Mouse (Mus musculus): ENCODE data around the gene Fam111a.
"Not testable (repeated sequence)": the region's sequence is repeated elsewhere in the genome, so short reads cannot be mapped to it uniquely, and the experiment has no call there.

Fam111a gene

DNA sequence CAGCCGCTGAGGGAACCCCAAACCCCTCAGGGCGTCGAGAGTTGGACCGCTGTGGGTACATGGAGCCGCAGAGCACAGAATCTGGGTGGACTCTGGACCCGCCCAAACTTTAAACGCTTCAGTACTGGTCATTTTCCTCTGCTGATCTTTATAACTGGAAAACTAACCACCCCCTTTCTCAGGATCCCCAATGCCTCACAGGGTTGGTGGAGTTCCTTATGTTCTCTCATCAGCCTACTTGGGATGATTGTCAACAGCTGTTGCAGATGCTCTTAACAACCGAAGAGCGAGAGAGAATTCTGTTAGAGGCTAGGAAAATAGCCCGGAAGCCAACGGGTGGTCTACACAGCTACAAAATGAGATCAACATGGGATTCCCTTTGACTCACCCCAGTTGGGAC is at the start of gene Fam111a:
Gene Fam111a, plus strand, starts transcription at position 301 of the 400 bp plus-strand sequence.
- not testable (repeated sequence) for DNase-seq (ENCODE audit: extremely low spot score)

DNA sequence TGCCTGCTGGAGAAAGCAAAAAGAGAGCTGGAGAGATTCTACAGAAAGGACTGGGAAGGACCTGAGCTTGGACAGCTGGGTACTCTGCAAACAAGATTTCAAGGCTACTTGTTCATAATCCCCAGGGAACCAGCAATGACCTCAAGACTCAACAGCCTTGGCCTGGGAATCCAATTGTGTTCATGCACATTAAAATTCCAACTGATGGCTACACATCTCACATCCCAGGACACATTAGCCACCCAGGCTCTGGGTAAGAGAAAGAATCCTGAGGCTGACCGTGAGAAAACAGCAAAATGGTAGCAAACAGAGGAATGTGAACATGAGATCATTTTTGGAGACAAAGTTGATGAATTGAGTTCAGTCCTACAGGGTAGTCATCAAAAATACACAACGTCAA is 49.3 kb upstream of the Fam111a start:
- no peak for DNase-seq (ENCODE audit: extremely low spot score)

DNA sequence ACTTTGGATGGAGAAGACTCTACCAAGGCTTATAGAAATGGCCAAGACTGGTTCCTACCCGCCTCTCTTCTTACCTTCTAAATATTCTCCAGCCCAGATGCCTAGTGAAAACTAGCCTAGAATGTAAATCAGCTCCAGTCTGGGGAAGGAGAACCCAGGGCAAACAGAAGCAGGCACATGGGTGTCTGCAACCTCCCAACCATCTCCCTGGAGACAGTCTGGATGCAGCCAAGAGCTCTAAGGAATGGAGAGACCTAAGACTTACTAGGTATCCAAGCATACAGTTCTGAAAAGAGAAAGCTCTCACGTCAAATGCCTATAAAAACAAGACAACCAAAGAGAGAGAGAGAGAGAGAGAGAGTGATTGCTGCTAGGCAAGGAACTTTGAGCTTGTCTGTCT is 47.6 kb upstream of the Fam111a start:
- no peak for DNase-seq (ENCODE audit: extremely low spot score)

DNA sequence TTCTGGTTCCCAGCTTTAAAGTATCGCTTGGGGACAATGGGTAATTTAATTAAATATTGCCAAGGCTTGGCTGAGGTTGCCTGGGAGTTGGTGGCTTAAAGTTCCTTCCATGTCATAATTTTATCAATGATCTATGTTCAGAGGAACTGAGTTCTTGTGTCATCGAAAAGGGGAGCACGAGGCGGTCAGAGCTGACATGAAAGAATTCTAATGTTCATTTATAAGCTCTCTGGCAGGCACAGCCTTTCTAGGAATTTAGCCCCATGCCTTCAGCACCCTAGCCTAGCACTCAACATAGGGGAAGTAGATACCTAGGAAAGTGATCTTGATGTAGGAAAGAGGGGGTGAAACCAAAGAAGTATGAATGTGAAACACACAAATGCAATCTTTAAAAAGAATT is 47.2 kb upstream of the Fam111a start:
- DNase-seq (ENCODE audit: extremely low spot score) = no peak

DNA sequence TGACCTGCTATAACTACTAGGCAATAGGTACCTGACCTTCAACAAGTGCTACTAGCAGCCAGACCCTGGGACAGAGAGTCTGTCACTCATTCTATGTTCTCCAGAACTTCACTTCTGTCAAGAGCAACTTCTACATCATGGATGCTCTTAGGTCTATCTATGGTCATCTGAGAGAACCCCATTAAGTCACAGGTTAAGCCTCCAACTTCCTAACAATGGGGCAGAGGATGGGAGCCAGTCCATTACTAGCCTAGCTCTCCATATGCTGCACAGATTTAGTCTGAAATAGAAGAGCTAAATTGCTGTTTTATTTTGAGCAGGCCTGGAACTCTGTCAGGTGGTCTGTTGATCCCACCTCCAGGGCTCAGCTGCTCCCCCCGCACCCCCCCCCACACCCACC is 46.6 kb upstream of the Fam111a start:
- DNase-seq (ENCODE audit: extremely low spot score) = no peak

DNA sequence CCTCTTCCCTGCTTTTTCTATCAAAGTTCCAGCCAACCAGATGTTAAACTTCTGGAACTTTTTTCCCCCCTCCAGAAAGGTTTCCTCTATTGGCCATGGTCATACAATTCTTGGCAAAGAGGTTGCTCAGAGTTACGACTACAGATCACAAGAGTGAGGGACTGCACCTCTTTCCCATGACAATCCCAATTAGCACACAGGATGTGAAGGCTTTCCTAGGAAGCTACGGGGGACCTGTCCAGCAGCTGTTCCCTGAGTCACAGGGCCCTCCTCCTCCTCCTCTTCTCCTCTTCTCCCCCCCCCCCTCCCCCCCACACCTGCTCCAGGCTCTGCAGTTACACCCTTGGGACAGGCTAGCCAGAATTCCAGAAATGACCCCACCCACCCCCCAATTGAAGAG is 46.1 kb upstream of the Fam111a start:
- DNase-seq (ENCODE audit: extremely low spot score) = no peak

DNA sequence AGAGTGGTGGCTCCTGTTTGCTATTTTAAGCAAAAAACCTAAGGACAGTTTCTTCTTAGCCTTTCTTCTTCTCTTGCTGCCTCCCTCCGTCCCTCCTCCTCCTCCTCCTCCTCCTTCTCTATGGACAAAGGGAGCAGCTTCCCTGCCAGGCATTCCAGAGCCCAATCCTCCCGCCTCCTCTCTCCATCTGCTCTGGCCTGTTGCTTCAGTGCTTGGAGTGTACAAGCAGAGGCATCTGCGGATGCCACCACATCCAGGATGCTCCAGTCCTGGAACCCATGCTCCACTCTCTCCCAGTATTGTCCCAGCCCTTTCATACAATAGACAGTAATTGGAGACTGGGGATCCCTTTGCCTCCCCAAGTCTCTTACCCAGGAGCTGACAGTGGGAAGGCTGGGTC is 45.4 kb upstream of the Fam111a start:
- peak; percentile 46 for DNase-seq (ENCODE audit: extremely low spot score)

DNA sequence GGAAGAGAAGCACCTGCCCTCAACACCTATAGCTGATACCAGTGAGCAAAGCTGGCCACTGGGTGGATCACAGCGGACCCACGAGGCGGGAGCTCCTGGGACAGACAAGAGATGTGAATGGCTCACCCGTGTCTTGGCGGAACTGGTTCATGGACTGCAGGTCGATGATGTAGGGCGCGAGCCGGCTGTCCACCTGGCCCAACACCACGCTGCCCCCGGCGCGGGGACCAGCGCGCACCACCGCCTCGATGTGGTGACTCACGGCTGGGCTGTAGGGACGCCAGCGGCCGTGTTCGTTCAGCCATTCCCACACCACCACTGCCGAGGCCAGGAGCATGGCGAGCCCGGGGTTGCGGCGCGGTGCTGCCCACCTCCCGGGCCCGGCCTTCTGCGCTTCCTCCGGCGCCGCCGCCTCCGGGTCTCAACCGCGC is 44.6 kb upstream of the Fam111a start:
- DNase-seq (ENCODE audit: extremely low spot score) = peak; percentile 62

DNA sequence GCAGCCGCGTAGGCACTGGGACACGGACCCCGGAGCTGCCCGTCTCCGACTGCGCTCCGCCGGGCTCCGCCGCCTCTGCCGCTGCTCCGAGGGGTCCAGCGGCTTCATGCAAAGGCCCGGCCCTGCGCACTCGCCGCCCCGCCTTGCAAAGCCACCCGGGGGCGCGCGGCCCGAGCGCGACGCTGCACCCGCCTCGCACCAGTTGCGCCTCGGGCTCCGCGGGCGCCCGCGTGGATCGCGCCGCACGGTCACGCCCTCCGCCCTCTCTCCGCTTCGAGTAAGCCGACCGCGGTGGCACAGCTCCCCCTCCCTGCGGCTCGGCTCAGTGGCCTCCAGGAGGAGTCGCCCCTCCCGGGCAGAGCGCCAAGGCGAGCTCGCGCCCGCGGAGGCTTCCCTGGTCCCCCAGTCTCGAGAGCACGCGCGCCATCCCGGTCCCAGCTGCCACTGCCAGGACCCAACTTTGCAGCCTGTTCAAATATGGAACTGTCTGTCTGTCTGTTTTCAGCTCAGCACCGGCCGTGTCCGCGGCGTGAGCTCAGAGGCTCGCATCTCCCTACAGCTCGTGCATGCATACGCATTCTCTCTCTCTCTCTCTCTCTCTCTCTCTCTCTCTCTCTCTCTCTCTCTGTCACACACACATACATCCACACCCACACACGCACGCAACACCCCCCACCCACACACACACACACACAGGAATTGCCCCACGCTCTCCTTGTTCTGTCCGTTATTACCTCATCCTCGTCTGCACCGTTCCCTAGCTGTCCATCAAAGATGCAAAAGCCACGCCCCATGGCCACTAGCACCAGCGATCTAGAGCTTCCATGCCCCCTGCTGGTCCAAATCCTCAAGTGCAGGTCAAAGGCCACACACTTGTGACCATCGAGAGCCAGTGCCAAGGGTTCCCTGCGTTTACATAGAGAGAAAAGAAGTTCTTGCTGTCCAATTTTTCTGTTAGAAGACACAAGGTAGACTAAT is 43.9 kb upstream of the Fam111a start, which contains the start of gene Dtx4:
Gene Dtx4, minus strand, starts transcription at position 85 of the 978 bp plus-strand sequence.
- DNase-seq (ENCODE audit: extremely low spot score) = peak; percentile 92

DNA sequence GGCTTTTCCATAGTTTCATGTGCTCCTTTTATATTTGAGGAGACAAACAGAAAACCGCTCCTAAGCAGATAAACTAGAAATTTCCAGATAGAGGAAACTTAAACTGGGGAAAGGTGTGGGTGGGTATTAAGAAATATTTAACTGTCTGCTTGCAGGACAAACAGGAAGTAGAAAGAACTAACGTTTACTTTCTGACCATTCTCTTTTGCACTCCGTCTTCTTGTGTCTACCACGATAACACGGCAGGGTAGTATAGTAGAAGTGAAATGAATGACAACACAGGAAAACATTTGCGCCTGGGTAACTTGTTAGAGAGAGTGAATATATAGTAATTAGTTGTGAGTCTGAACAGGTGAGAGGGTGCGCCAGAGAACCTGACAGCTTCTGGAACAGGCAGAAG is 42.8 kb upstream of the Fam111a start:
- no peak for DNase-seq (ENCODE audit: extremely low spot score)

DNA sequence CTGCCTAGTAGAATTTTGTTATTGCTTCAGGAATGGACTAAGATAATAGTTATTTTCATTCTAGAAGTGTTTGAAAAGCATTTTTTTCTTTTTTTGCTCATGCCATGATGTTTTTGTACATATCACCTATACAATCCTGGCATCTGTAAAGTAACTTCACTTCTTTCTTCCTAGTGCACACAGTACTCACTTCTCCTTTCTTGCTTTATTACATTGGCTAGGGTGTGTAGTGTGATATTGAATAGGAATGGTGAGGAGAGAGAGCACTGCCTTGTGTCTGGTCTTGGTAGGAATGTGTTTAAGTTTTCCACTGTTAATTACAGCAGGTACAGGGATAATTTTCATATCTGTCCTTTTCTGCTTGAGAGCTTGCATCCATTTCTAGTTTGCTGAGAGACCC is 30.9 kb upstream of the Fam111a start:
- no peak for DNase-seq (ENCODE audit: extremely low spot score)

DNA sequence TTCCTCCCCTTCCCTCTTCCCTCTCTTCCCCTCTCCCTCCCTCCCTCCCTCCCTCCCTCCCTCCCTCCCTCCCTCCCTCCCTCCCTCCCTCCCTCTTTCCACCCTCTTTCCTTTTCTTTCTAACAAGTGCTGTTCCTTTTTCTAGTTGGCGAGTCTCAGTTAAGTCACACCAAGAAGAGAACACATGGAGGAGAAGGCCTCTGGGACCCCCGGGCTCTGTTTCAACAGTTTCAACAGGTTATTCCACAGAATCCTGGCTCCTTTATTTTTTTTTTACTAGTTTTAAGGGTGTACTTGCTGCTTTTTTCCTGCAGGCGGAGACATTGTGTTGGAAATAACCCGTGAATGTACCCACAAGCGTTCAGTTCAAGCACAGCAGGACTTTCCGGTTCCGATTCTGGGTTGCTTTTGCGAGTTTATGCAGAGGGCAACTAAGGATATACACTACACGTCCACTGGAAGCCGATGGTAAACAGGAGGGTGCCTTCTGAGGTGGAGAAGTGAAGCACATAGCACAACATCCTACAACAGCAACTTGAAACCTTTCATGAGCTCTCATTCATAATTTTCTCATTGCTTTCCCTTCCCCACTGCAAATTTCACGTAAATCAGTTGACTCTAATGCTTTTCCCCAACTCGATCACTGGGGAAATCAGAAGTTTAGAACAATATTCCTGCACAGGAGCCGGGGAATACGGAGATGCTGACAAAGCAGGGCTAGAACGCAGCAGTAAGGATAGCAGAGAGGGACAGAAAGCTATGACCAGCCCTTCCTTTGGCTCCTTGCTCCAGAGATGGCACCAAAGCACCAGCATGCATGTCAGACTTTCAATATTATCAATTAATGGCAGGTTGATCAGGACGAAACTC is 27.6 kb upstream of the Fam111a start:
- peak; percentile 70 for DNase-seq (ENCODE audit: extremely low spot score)

DNA sequence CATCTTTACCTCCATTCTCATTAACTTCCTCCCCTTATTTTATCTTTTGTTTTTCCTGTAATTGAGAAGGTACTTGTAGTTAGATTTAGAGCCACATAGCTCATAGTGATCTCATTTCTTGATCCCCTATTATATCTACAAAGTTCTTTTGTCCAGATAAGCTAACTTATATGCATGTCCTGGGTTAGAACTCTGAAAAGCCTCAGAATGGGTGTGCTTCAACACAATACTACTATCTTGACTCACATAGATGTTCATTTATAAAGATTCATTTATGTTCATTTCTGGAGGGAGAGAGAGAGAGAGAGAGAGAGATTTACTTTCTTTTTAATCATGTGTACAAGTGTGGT is 27.0 kb upstream of the Fam111a start:
- DNase-seq (ENCODE audit: extremely low spot score) = no peak

DNA sequence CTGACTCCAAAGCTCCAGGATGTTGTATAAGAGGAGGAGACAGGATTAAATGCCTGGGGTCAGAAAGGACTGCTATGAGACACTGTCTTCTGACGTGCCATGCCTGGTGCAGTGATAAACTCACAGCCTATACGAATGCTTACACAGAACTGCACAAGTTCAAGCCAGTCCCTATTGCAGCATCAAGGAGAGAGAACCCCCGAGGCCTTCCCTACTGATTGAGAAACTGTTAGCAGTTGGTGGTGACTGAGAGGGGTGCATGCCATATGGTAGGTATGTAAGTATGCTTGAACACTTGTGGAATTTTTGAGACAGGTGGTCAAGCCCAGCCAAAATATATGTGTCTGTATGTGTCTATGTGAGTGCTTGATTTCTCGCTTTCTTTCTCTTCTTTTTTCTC is 22.2 kb upstream of the Fam111a start:
- DNase-seq (ENCODE audit: extremely low spot score) = no peak

DNA sequence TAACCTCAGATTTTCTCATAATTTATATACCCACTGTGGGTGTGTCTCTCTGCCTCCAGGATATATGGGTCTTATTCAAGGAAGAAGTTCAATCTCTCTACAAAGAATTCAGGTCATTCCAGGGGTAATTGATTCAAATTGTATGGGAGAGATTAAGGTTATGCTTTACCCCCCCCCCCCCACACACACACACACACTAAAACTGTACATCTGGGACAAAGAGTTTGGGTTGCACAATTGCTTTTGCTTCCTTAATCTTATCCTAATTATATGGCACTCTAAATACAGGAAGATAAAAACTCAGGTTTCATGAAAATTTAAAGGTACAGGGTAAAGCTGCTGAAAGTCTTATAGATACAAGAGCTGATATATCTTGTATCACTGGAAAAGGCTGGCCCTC is 8.4 kb upstream of the Fam111a start:
- no peak for DNase-seq (ENCODE audit: extremely low spot score)

DNA sequence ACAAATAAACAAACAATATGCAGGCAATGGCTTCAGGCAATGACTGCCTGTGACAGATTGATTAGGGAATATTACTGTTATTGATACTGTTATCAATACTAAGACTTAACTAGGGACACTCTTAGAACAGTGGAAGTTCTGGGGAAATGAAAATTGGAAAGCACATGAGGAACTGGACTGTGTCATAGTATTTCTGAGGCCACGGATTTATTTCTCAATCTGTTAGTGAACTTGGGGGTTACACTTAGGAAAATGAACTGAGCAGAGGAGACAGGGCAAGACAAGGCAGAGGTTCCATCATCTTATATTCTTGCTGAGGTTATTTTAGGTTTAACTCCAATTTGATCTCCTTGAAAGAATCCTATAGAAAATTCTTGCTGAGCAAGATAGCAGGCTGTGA is 5.6 kb upstream of the Fam111a start:
- no peak for DNase-seq (ENCODE audit: extremely low spot score)

DNA sequence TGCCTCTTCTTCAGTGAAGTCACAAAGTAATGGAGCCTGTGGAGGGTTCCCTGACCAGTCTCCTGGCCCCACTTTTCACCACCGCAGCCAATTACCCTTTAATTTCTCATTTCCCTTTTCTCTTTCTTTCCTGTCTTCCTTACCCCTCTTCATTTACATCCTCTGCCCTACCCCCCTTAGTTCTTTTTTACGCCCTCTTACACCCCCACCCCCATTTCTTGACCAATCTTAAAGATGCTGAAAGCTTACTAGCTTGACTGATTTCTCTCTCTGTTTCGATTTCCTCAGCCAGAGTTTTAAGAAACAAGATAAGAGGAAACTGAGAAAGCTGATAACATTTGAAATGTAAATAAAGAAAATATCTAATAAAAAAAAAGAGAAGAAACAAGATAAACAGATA is 4.8 kb upstream of the Fam111a start:
- DNase-seq (ENCODE audit: extremely low spot score) = no peak

DNA sequence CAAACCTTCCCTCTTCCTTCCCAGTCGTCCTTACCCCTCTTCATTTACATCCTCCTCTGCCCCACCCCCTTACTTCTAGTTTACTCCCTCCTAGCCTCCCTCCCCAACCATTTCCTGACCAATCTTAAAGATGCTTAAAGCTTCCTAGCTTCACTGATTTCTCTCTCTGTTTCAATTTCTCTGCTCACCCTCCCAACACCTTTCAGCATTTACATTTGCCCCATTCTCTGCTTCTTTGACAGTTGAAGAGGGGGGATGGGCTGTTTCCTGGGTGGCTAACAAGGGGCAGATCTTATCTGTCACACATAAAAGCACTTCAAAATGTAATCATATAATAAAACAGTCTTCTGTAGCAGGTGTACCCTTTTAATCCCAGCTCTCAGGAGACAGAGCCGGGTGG is 3.9 kb upstream of the Fam111a start:
- DNase-seq (ENCODE audit: extremely low spot score) = no peak

DNA sequence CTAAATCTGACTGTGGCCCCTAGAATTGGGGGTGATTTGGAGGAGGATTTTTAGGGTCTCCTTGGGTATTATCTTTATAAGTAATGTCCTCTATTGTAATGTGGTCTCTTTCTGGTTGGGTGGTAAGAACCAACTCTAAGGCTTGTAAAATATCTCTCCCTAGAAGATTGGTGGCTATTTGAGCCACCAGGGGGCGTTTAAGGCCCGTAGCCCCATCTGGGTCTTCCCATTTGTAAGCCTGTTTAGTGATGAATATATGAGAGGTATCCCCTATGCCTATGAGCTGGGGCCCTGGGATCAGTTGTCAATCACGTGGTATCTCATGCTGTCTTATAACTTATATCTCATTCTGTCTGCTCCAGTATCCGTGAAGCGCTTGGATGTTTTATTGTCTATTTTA is 3.6 kb downstream of the Fam111a start:
- no peak for DNase-seq (ENCODE audit: extremely low spot score)

DNA sequence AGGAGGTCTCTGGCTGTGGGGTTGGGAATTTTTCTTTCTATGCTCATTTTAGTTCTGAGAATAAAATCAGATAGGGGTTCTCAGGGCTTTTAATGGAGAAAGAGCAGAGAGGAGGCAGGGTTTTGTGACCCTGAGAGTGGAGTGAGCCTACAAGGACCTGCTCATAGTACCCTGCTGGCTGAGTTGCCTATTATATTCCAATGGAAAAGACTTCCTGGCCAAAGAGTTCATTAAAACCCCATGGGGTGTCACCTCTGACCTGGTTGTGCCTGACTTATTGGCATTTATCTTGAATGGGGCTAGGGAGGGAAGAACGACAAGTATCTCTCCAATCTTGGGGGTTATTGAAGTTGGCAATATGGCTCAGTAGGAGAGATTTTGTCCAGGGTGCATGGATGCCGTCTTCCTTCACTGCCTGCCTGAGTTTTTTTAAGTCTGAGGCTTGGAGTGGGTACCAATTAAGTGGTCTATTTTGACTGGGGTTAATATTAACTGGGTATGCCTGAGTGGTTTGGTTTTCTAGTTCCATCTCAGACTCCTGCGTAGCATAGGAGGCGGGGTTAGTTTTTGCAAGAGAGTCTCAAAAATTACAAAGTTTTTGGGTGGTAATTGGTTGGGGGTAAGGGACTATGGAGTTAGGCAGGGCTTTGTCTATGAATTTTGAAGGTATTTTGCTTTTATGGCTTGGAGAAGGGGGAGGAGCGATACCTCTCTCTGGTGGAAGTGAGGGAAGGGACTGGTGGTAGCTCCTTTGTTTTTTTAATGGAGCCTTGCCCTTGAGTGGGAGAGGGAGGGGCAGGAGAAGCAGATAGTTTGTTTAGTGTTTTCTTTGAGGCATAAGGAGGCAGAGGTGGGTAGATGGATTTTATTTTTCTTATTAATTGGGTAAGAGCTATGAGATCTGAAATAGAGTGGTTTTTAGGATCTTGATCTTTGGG is 4.7 kb downstream of the Fam111a start:
- DNase-seq (ENCODE audit: extremely low spot score) = no peak

DNA sequence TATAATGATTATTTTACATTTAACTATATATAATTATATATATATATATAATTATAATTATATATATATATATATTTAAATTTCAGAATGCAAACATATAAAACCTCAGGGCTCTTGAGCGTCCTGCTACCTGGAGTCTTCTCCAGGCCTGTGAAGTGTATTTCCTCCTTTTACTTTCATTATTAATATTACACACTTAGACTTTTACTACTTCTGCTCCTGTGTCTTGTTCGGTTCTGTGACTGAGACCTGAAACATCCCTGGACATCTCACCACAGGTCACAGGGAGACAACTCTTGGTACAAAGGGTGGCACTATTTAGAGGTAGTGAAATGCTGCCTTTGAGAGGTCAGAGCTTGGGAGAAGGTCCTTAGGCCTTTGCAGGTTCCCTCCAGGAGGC is 10.8 kb downstream of the Fam111a start:
- no peak for DNase-seq (ENCODE audit: extremely low spot score)

DNA sequence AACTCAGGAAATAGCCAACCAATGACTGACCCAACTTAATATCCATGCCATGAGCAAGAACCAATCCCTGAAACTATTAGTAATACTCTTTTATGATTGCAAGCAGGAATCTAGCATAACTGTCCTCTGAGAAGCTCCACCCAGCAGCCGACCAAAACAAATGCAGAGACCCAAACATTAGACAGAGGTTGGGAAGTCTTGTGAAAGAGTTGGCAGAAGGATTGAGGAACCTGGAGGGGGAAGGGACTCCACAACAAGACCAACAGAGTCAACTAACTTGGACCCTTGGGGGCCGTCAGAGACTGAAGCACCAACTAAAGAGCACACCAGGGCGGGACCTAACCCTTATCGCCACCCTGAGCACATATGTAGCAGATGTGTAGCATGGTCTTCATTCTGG is 12.7 kb downstream of the Fam111a start:
- DNase-seq (ENCODE audit: extremely low spot score) = no peak

Data from embryo, embryonic 9.5 days (tissue).